Mouse (Mus musculus) CH12.LX (cell line): ENCODE results near the gene Hectd2. TPM values are rescaled to one million over a fixed set of nuclear protein-coding genes. Genes with fewer than 3 reads are reported as not detected.

Experiments
- DNase-seq: peaks from one replicate; pipeline ENCODE4 v3.0.0-alpha.2; 2013; ENCODE audit errors: extremely low read depth
- H3K27ac ChIP-seq: 2 replicates; pipeline ENCODE4 v1.5.1; 2012; ENCODE audit warnings: low read depth, mild to moderate bottlenecking, control low read depth, moderate library complexity; ENCODE audit not compliant: insufficient read depth
- H3K27me3 ChIP-seq: replicated peaks from 2 replicates; pipeline ENCODE3; 2012; ENCODE audit warnings: inconsistent platforms
- H3K36me3 ChIP-seq, 2 experiments: replicated peaks in 1 of 2; 2 replicates each; pipeline versions ENCODE3 to v1.6.1; 2012; ENCODE audit warnings: inconsistent platforms in 1 of 2, low read length in 1 of 2, mild to moderate bottlenecking in 1 of 2, mixed read lengths in 1 of 2, moderate library complexity in 1 of 2; ENCODE audit not compliant: control insufficient read depth in 1 of 2, insufficient read depth in 1 of 2
- H3K4me1 ChIP-seq, 2 experiments: 2 replicates each; pipeline ENCODE4 v1.6.1; 2012; ENCODE audit warnings: inconsistent platforms in 1 of 2, moderate library complexity in 1 of 2; ENCODE audit not compliant: insufficient read depth in 2 of 2, control insufficient read depth in 1 of 2
- H3K4me2 ChIP-seq: 2 replicates; pipeline ENCODE4 v1.6.1; 2012; ENCODE audit warnings: low read depth, mild to moderate bottlenecking, control low read depth; ENCODE audit not compliant: poor library complexity, insufficient read depth, severe bottlenecking
- H3K4me3 ChIP-seq, 3 experiments: fragments of 150-350 bp in 1 of 3; sonication (generic) in 1 of 3; replicated peaks in 1 of 3; 2 replicates each; pipeline versions ENCODE3 to v1.5.1; 2011 to 2012; ENCODE audit warnings: low read depth in 2 of 3, low read length in 2 of 3, mild to moderate bottlenecking in 2 of 3, moderate library complexity in 2 of 3, control low read depth in 1 of 3, improper control_type of control experiment in 1 of 3, inconsistent platforms in 1 of 3, mixed read lengths in 1 of 3; ENCODE audit not compliant: poor library complexity in 1 of 3
- H3K79me2 ChIP-seq: replicated peaks from 2 replicates; pipeline ENCODE4 v1.6.1; 2012; ENCODE audit warnings: mild to moderate bottlenecking, moderate library complexity; ENCODE audit not compliant: control insufficient read depth, poor library complexity, insufficient read depth, severe bottlenecking; ENCODE audit errors: extremely low read depth
- H3K9ac ChIP-seq: 2 replicates; pipeline ENCODE4 v1.6.1; 2012; ENCODE audit warnings: low read depth, mild to moderate bottlenecking, control low read depth, moderate library complexity; ENCODE audit not compliant: insufficient read depth
- H3K9me3 ChIP-seq: replicated peaks from 2 replicates; pipeline ENCODE3; 2012; ENCODE audit warnings: low read length, inconsistent platforms, mixed read lengths
- CHD1 ChIP-seq: IDR thresholded peaks from 2 replicates; pipeline ENCODE4 v1.6.1; 2012; ENCODE audit warnings: low read depth, low read length, improper control_type of control experiment, inconsistent platforms
- CHD2 ChIP-seq: IDR thresholded peaks from 2 replicates; pipeline ENCODE4 v1.6.1; 2011; ENCODE audit warnings: low read length, improper control_type of control experiment
- E2F4 ChIP-seq: IDR thresholded peaks from 2 replicates; pipeline ENCODE4 v1.6.1; 2011; ENCODE audit warnings: low read depth, low read length, improper control_type of control experiment; ENCODE audit not compliant: insufficient replicate concordance
- EP300 ChIP-seq: IDR thresholded peaks from 2 replicates; pipeline ENCODE4 v1.6.1; 2011; ENCODE audit warnings: low read length, improper control_type of control experiment
- ETS1 ChIP-seq: conservative IDR thresholded peaks from 2 replicates; pipeline ENCODE4 v1.6.1; 2012; ENCODE audit warnings: low read depth, mild to moderate bottlenecking, inconsistent platforms, low read length, improper control_type of control experiment, moderate library complexity
- GABPA ChIP-seq: IDR thresholded peaks from 2 replicates; pipeline ENCODE4 v1.6.1; 2012; ENCODE audit warnings: low read depth, low read length, improper control_type of control experiment, inconsistent platforms; ENCODE audit not compliant: insufficient replicate concordance
- IRF4 ChIP-seq: IDR thresholded peaks from 2 replicates; pipeline ENCODE4 v1.6.1; 2014; ENCODE audit warnings: low read depth, mild to moderate bottlenecking, inconsistent platforms, low read length, improper control_type of control experiment
- JUN ChIP-seq: IDR thresholded peaks from 2 replicates; pipeline ENCODE4 v1.6.1; 2011; ENCODE audit warnings: low read depth, mild to moderate bottlenecking, low read length, improper control_type of control experiment, moderate library complexity; ENCODE audit not compliant: insufficient read depth
- MAFK ChIP-seq: IDR thresholded peaks from 2 replicates; pipeline ENCODE4 v1.6.1; 2011; ENCODE audit warnings: low read length, improper control_type of control experiment; ENCODE audit not compliant: insufficient replicate concordance
- MAX ChIP-seq: IDR thresholded peaks from 2 replicates; pipeline ENCODE4 v1.6.1; 2011; ENCODE audit warnings: low read length, improper control_type of control experiment
- MAZ ChIP-seq: IDR thresholded peaks from 2 replicates; pipeline ENCODE4 v1.6.1; 2012; ENCODE audit warnings: low read depth, mild to moderate bottlenecking, inconsistent platforms, low read length, improper control_type of control experiment, moderate library complexity
- MEF2A ChIP-seq: IDR thresholded peaks from 2 replicates; pipeline ENCODE4 v1.6.1; 2014; ENCODE audit warnings: low read depth, mild to moderate bottlenecking, inconsistent platforms, low read length, improper control_type of control experiment, borderline replicate concordance
- MXI1 ChIP-seq: IDR thresholded peaks from 2 replicates; pipeline ENCODE4 v1.6.1; 2011; ENCODE audit warnings: mild to moderate bottlenecking, low read depth, low read length, improper control_type of control experiment
- MYC ChIP-seq: IDR thresholded peaks from 2 replicates; pipeline ENCODE4 v1.6.1; 2011; ENCODE audit warnings: low read depth, mild to moderate bottlenecking, improper control_type of control experiment, low read length
- NELFE ChIP-seq: IDR thresholded peaks from 2 replicates; pipeline ENCODE4 v1.6.1; 2011; ENCODE audit warnings: low read depth, low read length, improper control_type of control experiment
- PAX5 ChIP-seq: IDR thresholded peaks from 2 replicates; pipeline ENCODE4 v1.6.1; 2012; ENCODE audit warnings: low read length, inconsistent platforms, mixed read lengths
- POLR2A ChIP-seq: IDR thresholded peaks from 2 replicates; pipeline ENCODE4 v1.6.1; 2011; ENCODE audit warnings: low read depth, mild to moderate bottlenecking, improper control_type of control experiment, low read length
- POLR2AphosphoS2 ChIP-seq: IDR thresholded peaks from 2 replicates; pipeline ENCODE4 v1.6.1; 2011; ENCODE audit warnings: low read depth, low read length, improper control_type of control experiment
- RCOR1 ChIP-seq: conservative IDR thresholded peaks from 2 replicates; pipeline ENCODE4 v1.6.1; 2012; ENCODE audit warnings: low read depth, mild to moderate bottlenecking, inconsistent platforms, low read length, improper control_type of control experiment
- SMC3 ChIP-seq: IDR thresholded peaks from 2 replicates; pipeline ENCODE4 v1.6.1; 2011; ENCODE audit warnings: low read depth, low read length, improper control_type of control experiment
- TCF12 ChIP-seq: IDR thresholded peaks from 2 replicates; pipeline ENCODE4 v1.6.1; 2014; ENCODE audit warnings: low read depth, mild to moderate bottlenecking, inconsistent platforms, low read length, improper control_type of control experiment
- ZKSCAN1 ChIP-seq: IDR thresholded peaks from 2 replicates; pipeline ENCODE4 v1.6.1; 2012; ENCODE audit warnings: low read depth, inconsistent platforms, low read length, improper control_type of control experiment, borderline replicate concordance
- ZMIZ1 ChIP-seq: IDR thresholded peaks from 2 replicates; pipeline ENCODE4 v1.6.1; 2012; ENCODE audit warnings: low read depth, mild to moderate bottlenecking, inconsistent platforms, low read length, improper control_type of control experiment
- dilution Hi-C: fragments of 300-500 bp; cut with MboI; formaldehyde crosslinking; loops from 2 replicates; pipeline ENCODE4 v1.14.3; 2020; ENCODE audit warnings: low sequenced_read_pairs; ENCODE audit not compliant: extremely low pct_unique_long_range_greater_than_20kb, extremely low pct_ligation_motif_present
- in situ Hi-C: fragments of 300-500 bp; cut with MboI; formaldehyde crosslinking; loops from 3 replicates; pipeline ENCODE4 v1.14.3; 2019; ENCODE audit warnings: low sequenced_read_pairs, low pct_ligation_motif_present, low pct_unique_long_range_greater_than_20kb, mixed read lengths
- polyA plus RNA-seq: library from polyadenylated mRNA; unstranded; fragments of >175 nt; gene quantifications from 2 replicates; pipeline ENCODE4 v1.2.1, GENCODE M21; 2012; ENCODE audit warnings: low read depth; ENCODE audit not compliant: insufficient read length
- total RNA-seq, 2 experiments: library from RNA; depleted of rRNA; stranded (reverse); fragments of 300-350 nt in 1 of 2; fragments of >200 nt in 1 of 2; gene quantifications; 2 replicates each; pipeline ENCODE4 v1.2.3; 2012 to 2014

The Hectd2 gene
- total and polyA plus RNA-seq, 3 experiments: 0.08 to 0.78 (median 0.56) TPM

DNA sequence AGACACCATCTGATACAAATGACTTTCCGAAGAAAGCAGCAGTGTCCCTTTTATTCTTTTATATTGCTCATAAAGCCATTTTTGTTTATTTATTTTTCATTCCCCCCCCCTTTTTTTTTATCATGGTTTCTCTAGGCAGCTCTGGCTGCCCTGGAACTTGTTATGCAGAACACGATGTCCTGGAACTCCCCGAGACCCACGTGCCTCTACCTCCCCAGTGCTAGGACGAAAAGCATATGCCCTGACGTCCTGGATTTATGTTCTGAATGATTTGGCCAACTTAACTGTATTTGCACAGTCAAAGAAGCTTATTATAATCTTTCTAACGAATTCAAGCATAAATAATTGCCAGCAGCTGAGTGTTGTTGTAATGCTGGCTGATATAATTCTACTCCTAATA is 13.7 kb upstream of the Hectd2 start:
- in situ Hi-C loops: no loop called here
- Histone ChIP-seq H3K9me3 (no peaks in the 10 kb centered on the region), H3K36me3 (no peaks in the 10 kb centered on the region), H3K4me1 (peaks cover 2 to 6% of the 10 kb centered on the region in 2 experiments; a peak in 3 of 4 replicates), H3K27ac (no peak overlapping the region), H3K27me3 (no peaks in the 10 kb centered on the region), H3K9ac (no peak overlapping the region), H3K4me3 (no peak overlapping the region), H3K79me2 (no peaks in the 10 kb centered on the region), H3K4me2 (no peak overlapping the region)
- no peak for TF ChIP-seq ZMIZ1
- no peak for TF ChIP-seq E2F4
- no peak for TF ChIP-seq ZKSCAN1
- TF ChIP-seq PAX5: no peak
- TF ChIP-seq CHD2: no peak
- no peak for TF ChIP-seq EP300
- no peak for TF ChIP-seq MXI1
- no peak for TF ChIP-seq IRF4
- no peak for TF ChIP-seq MAX
- TF ChIP-seq SMC3: no peak
- no peak for TF ChIP-seq POLR2A
- no peak for TF ChIP-seq CHD1
- no peak for TF ChIP-seq MYC
- no peak for TF ChIP-seq POLR2AphosphoS2
- TF ChIP-seq TCF12: no peak
- TF ChIP-seq RCOR1: no peak
- no peak for TF ChIP-seq ETS1
- no peak for TF ChIP-seq MAFK
- TF ChIP-seq GABPA: no peak
- dilution Hi-C loops: no loop called here
- no peak for DNase-seq

DNA sequence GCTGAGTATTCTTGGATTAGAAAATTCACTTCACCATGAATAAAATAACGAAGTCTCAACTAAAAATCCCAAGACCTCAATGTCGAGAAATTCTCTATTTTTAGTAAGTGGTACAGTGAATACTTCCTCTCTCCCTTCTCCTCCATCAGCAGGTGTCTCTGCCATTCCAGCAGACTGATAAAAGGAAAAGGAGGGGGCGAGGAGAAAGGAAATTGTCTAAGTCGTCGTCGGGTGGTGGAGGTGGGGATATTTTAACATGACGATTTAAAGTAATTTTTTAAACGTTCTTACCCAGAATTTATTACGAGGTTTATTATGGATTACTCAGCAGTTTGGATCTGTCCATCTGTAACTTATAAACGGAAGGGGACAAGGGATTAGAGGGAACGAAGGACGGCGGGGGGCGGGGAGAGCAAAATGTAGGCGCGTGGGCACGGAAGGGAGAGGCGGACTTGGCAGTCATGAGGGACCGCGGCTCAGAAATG is 836 bp upstream of the Hectd2 start:
- dilution Hi-C loops: no loop called here
- H3K9ac ChIP-seq: peak overlapping the region; percentile 55; the same call in 1 of the 2 replicates
- no peaks in the 10 kb centered on the region for H3K36me3 ChIP-seq
- H3K4me2 ChIP-seq: peak overlapping the region; percentile 97
- H3K27me3 ChIP-seq: peaks cover 28% of the 10 kb centered on the region
- H3K9me3 ChIP-seq: no peaks in the 10 kb centered on the region
- in situ Hi-C loops: no loop called here
- DNase-seq: no peak
- TF ChIP-seq JUN: no peak
- TF ChIP-seq MAZ: 0 out of 2 replicates have a peak, but pooled peaks have one; percentile 31
- no peak for TF ChIP-seq RCOR1
- no peak for TF ChIP-seq NELFE
- no peak for TF ChIP-seq MEF2A
- no peak for TF ChIP-seq SMC3
- H3K4me3 ChIP-seq: peak overlapping the region; percentile 54 to 77 (median 73)
- no peak overlapping the region for H3K27ac ChIP-seq
- H3K4me1 ChIP-seq: peaks cover 0 to 9% of the 10 kb centered on the region in 2 experiments; a peak in 2 of 4 replicates
- no peaks in the 10 kb centered on the region for H3K79me2 ChIP-seq
